Mouse (Mus musculus): ENCODE measurements around the gene Gfm2. TPM values are rescaled to one million over a fixed set of nuclear protein-coding genes. Genes with fewer than 3 reads are reported as not detected.

Gene Gfm2
- polyA plus RNA-seq, 1 experiment from 2014 or later: 29.4 TPM

- ChIA-PET POLR2A (no interaction called here), CTCF (interaction anchor here (0.7 to 1.2 kb wide), 3 partner anchors 11 to 21 kb away, joined by 3 to 5 read pairs (median 4); no protein-coding TSS in a partner anchor)
- no peaks in the 10 kb centered on the region for H3K27me3 ChIP-seq
- DNase-seq (ENCODE audit: low read depth, low spot score) (no peak), ATAC-seq (no peak)
- no peak for TF ChIP-seq CTCF (IDR thresholded peaks at IDR 0.05)
- in situ Hi-C loops (cut with MboI; ENCODE audit: low pct_unique_long_range_greater_than_20kb): no loop called here
Observed at GRCm38 (mm10) chr13:97187693-97188092, 50.0 kb downstream of the Gfm2 start.

- in situ Hi-C loops (cut with MboI; ENCODE audit: low pct_unique_long_range_greater_than_20kb): no loop called here
- ChIA-PET CTCF (interaction anchor here (0.9 kb wide), 1 partner anchor 12 kb away, joined by 3 read pairs; no protein-coding TSS in a partner anchor), POLR2A (no interaction called here)
- no peak for DNase-seq (ENCODE audit: low read depth, low spot score)
- no peaks in the 10 kb centered on the region for H3K27me3 ChIP-seq
- TF ChIP-seq CTCF (IDR thresholded peaks at IDR 0.05): no peak
- ATAC-seq: no peak
Observed at GRCm38 (mm10) chr13:97192649-97193048, 54.9 kb downstream of the Gfm2 start.

GRCm38 (mm10) chr13:97193420-97193819, 55.7 kb downstream of the Gfm2 start:
- DNase-seq (ENCODE audit: low read depth, low spot score) (no peak), ATAC-seq (no peak)
- POLR2A ChIA-PET: no interaction called here
- H3K27me3 ChIP-seq: no peaks in the 10 kb centered on the region
- in situ Hi-C loops (cut with MboI; ENCODE audit: low pct_unique_long_range_greater_than_20kb): no loop called here
- TF ChIP-seq CTCF (IDR thresholded peaks at IDR 0.05): no peak
- CTCF ChIA-PET: interaction anchor here (0.9 kb wide), 1 partner anchor 12 kb away, joined by 3 read pairs; no protein-coding TSS in a partner anchor

- DNase-seq (ENCODE audit: low read depth, low spot score) (peak; percentile 17), ATAC-seq (no peak)
- CTCF ChIA-PET: interaction anchor here (1.3 kb wide), 1 partner anchor 27 kb away, joined by 3 read pairs; no protein-coding TSS in a partner anchor
- TF ChIP-seq CTCF (IDR thresholded peaks at IDR 0.05): no peak
- in situ Hi-C loops (cut with MboI; ENCODE audit: low pct_unique_long_range_greater_than_20kb): no loop called here
- no peaks in the 10 kb centered on the region for H3K27me3 ChIP-seq
- POLR2A ChIA-PET: interaction anchor here (1.1 kb wide), 1 partner anchor 8 kb away, joined by 4 read pairs; no protein-coding TSS in a partner anchor
Observed at GRCm38 (mm10) chr13:97196186-97196924, 58.6 kb downstream of the Gfm2 start.

GRCm38 (mm10) chr13:97196925-97197218, 59.1 kb downstream of the Gfm2 start:
- ChIA-PET POLR2A (no interaction called here), CTCF (no interaction called here)
- ATAC-seq (no peak), DNase-seq (ENCODE audit: low read depth, low spot score) (no peak)
- in situ Hi-C loops (cut with MboI; ENCODE audit: low pct_unique_long_range_greater_than_20kb): no loop called here
- no peak for TF ChIP-seq CTCF (IDR thresholded peaks at IDR 0.05)
- H3K27me3 ChIP-seq: no peaks in the 10 kb centered on the region

- ChIA-PET CTCF (no interaction called here), POLR2A (interaction anchor here (0.7 kb wide), 1 partner anchor 8 kb away, joined by 3 read pairs; no protein-coding TSS in a partner anchor)
- in situ Hi-C loops (cut with MboI; ENCODE audit: low pct_unique_long_range_greater_than_20kb): no loop called here
- peak; percentile 50 for TF ChIP-seq CTCF (IDR thresholded peaks at IDR 0.05)
- peak; percentile 79 for ATAC-seq
- DNase-seq (ENCODE audit: low read depth, low spot score): peak; percentile 37
- no peaks in the 10 kb centered on the region for H3K27me3 ChIP-seq
Observed at GRCm38 (mm10) chr13:97197932-97198562, 60.3 kb downstream of the Gfm2 start, which contains the start of gene Hexb. Gene Hexb, minus strand, starts transcription at chr13:97198357.

- in situ Hi-C loops (cut with MboI; ENCODE audit: low pct_unique_long_range_greater_than_20kb): no loop called here
- TF ChIP-seq CTCF (IDR thresholded peaks at IDR 0.05): no peak
- no peak for ATAC-seq
- POLR2A ChIA-PET: no interaction called here
- CTCF ChIA-PET: no interaction called here
- H3K27me3 ChIP-seq: no peaks in the 10 kb centered on the region
- no peak for DNase-seq (ENCODE audit: low read depth, low spot score)
Observed at GRCm38 (mm10) chr13:97199123-97199522, 61.4 kb downstream of the Gfm2 start.

- ChIA-PET CTCF (no interaction called here), POLR2A (no interaction called here)
- DNase-seq (ENCODE audit: low read depth, low spot score): no peak
- in situ Hi-C loops (cut with MboI; ENCODE audit: low pct_unique_long_range_greater_than_20kb): no loop called here
- no peak for ATAC-seq
- TF ChIP-seq CTCF (IDR thresholded peaks at IDR 0.05): no peak
- H3K27me3 ChIP-seq: no peaks in the 10 kb centered on the region
Observed at GRCm38 (mm10) chr13:97201076-97201475, 63.3 kb downstream of the Gfm2 start.

GRCm38 (mm10) chr13:97201896-97202295, 64.2 kb downstream of the Gfm2 start:
- CTCF ChIA-PET: interaction anchor here (1.2 kb wide), 1 partner anchor 737 kb away, joined by 4 read pairs; no protein-coding TSS in a partner anchor
- POLR2A ChIA-PET: no interaction called here
- no peaks in the 10 kb centered on the region for H3K27me3 ChIP-seq
- TF ChIP-seq CTCF (IDR thresholded peaks at IDR 0.05): no peak
- in situ Hi-C loops (cut with MboI; ENCODE audit: low pct_unique_long_range_greater_than_20kb): no loop called here
- DNase-seq (ENCODE audit: low read depth, low spot score) (no peak), ATAC-seq (no peak)

- DNase-seq (ENCODE audit: low read depth, low spot score) (peak; percentile 27), ATAC-seq (peak; percentile 78)
- POLR2A ChIA-PET: interaction anchor here (0.6 to 1.5 kb wide), 2 partner anchors 9 kb away, joined by 3 to 4 read pairs; no protein-coding TSS in a partner anchor
- CTCF ChIA-PET: interaction anchor here (0.7 to 1.9 kb wide), 9 partner anchors 9 to 736 kb away, joined by 3 to 6 read pairs (median 4); no protein-coding TSS in a partner anchor
- peak; percentile 82 for TF ChIP-seq CTCF (IDR thresholded peaks at IDR 0.05)
- H3K27me3 ChIP-seq: no peaks in the 10 kb centered on the region
- in situ Hi-C loops (cut with MboI; ENCODE audit: low pct_unique_long_range_greater_than_20kb): no loop called here
Observed at GRCm38 (mm10) chr13:97205052-97205701, 67.4 kb downstream of the Gfm2 start.
